Mouse (Mus musculus) neutrophil, adult 5-6 weeks (primary cell): ENCODE results near the gene Olfr834. TPM values are rescaled to one million over a fixed set of nuclear protein-coding genes. Genes with fewer than 3 reads are reported as not detected.

Source experiments
- ATAC-seq: fragments of 151-379, 151-347 bp; 2 replicates; pipeline ENCODE4 v1.8.0; 2017; ENCODE audit warnings: mild to moderate bottlenecking, moderate TSS enrichment; ENCODE audit not compliant: insufficient number of reproducible peaks, poor library complexity, low FRiP score, severe bottlenecking; ENCODE audit errors: extremely low read depth
- total RNA-seq: library from RNA; stranded (forward); fragments of 200-1000 nt; gene quantifications from 2 replicates; pipeline ENCODE4 v1.2.3, GENCODE M21; 2017

Olfr834 gene
- total RNA-seq, result not detected in 2 replicates

DNA sequence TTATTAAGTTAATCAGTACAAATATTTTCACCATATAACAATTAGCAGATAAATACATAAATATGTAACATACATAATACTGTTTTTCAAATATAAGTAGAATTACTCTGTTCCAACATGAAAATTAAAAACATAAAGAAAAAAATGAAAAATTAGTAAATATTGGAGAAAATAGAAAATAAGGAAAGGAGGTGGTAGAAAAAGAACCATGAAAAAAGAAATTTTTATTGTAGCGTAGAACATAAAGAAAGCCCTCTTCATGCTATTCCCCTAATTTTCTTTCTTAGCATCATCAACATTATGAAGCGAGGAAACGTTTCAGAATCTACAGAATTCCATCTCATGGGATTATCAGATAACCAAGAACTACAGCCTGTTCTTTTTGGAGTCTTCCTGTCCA lies at the start of gene Olfr834:
Gene Olfr834 (plus strand): TSS at position 301 of the 400 bp plus-strand sequence.
- no peak for ATAC-seq

DNA sequence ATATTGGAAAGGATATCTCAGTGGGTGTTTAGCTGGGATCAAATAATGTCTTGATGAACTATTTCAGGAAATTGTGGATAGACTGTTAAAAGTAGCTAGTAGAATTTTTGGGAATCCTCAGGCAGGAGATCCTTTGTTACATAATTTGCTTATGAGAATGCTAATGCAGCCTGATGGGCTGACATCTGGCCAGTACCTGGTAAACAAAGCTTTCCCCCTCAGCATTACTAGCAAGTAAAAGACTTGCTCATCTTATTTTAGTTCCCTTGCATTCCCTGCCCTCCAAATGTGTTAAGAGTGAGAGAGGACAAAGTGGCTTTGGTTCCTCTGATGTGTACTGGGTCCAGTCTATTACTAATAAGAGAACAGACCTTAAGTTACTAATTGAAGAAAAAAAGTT lies 25.8 kb upstream of the Olfr834 start:
- ATAC-seq, result no peak

DNA sequence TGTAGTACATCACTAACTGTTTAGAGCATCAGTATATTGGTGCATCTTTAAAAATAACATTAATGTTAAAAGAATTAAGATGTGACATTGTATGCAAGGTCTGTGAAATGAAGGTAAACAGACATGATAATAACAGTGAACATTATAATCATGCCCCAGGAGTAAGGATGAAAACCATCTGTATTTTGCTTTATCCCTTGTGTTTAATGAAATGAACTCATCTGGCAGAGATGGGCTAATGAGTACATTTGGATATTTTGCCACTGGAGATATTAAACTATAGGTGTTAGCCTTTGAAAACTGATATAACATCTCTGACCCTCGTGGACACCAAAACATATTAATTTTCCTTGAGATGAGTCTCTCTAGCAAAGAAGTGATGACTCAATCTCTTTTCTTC lies 44.6 kb downstream of the Olfr834 start, which contains the start of gene Olfr835:
Gene Olfr835 (plus strand): TSS at position 301 of the 400 bp plus-strand sequence.
- no peak for ATAC-seq

Other genes starting within 250 kb of the Olfr834 start
- 0.37 TPM in 1 of 2 replicates, not detected in the other for gene Olfr24, start 224.0 kb upstream of the Olfr834 start, total RNA-seq
- not detected in 2 replicates for gene Olfr828, start 168.5 kb upstream of the Olfr834 start, total RNA-seq
- gene Olfr829, start 133.1 kb upstream of the Olfr834 start, total RNA-seq, result not detected in 2 replicates
- 0.37 TPM in 1 of 2 replicates, not detected in the other for gene Olfr830, start 113.3 kb upstream of the Olfr834 start, total RNA-seq
- not detected in 2 replicates for gene Olfr832, start 50.9 kb upstream of the Olfr834 start, total RNA-seq
- gene Olfr835, start 44.7 kb downstream of the Olfr834 start, total RNA-seq, result 0.23 TPM in 1 of 2 replicates, not detected in the other
- not detected in 2 replicates for gene Olfr836, start 132.4 kb downstream of the Olfr834 start, total RNA-seq
- 0.12 TPM in 1 of 2 replicates, not detected in the other for gene Olfr837, start 148.3 kb downstream of the Olfr834 start, total RNA-seq
- gene Olfr839-ps1, start 189.3 kb downstream of the Olfr834 start, total RNA-seq, result under 0.01 and 0.12 TPM in 2 replicates